11 mouse cellular contexts compared by ENCODE assay signal in genomic region chr17:46702100-46702499, GRCm38 (mm10). TPM values are rescaled to one million over a fixed set of nuclear protein-coding genes. Genes with fewer than 3 reads are reported as not detected.
DNase-seq lines count a peak whose midpoint lies in the region; ATAC-seq and TF ChIP-seq lines count a peak whose summit lies in the region.
"Had no signal": no experiment of that assay in that cellular context is flagged by ENCODE, and none has a peak within 500 bp of the region (broad histone marks: within the 10 kb centered on the region; RNA-seq: fewer than 3 reads in every experiment).

No protein-coding gene starts in this region.

- no peak overlapping the region for H3ac ChIP-seq in myocyte (ENCODE audit: control insufficient read depth, insufficient read length)

- H3K27me3 ChIP-seq in heart, embryonic 12.5 days (replicated peaks), result no peaks in the 10 kb centered on the region
- no peaks in the 10 kb centered on the region for H3K27me3 ChIP-seq in midbrain, embryonic 10.5 days (ENCODE audit: low read depth, poor library complexity, severe bottlenecking)
- H3K27me3 ChIP-seq in midbrain, embryonic 15.5 days (replicated peaks), result no peaks in the 10 kb centered on the region
- no peaks in the 10 kb centered on the region for H3K27me3 ChIP-seq in hindbrain, embryonic 13.5 days
- H3K27me3 ChIP-seq in myocyte (ENCODE audit: control insufficient read depth, insufficient read depth, insufficient read length), result no peaks in the 10 kb centered on the region

- DNase-seq in heart, adult 18-20 months, result no peak
- no peak for DNase-seq in midbrain, embryonic 10.5 days (ENCODE audit: low spot score)
- no peak for DNase-seq in lung, postnatal 14 days
- no peak for DNase-seq in spleen, adult 18-20 months
- DNase-seq: kidney, postnatal 10 days; lung, embryonic 14.5 days had no signal

- H3K4me1 ChIP-seq in heart, embryonic 12.5 days (replicated peaks), result peaks cover 41% of the 10 kb centered on the region
- H3K4me1 ChIP-seq in midbrain, embryonic 10.5 days, result peaks cover 51% of the 10 kb centered on the region
- H3K4me1 ChIP-seq in midbrain, embryonic 15.5 days, result peaks cover 42% of the 10 kb centered on the region
- H3K4me1 ChIP-seq in hindbrain, embryonic 13.5 days (replicated peaks), result peaks cover 50% of the 10 kb centered on the region

- H3K4me3 ChIP-seq in heart, embryonic 12.5 days, result no peak overlapping the region
- H3K4me3 ChIP-seq in midbrain, embryonic 10.5 days, result peak overlapping the region; percentile 94; the same call in 1 of the 2 replicates
- H3K4me3 ChIP-seq in midbrain, embryonic 15.5 days, result no peak overlapping the region
- H3K4me3 ChIP-seq in hindbrain, embryonic 13.5 days, result no peak overlapping the region
- no peak overlapping the region for H3K4me3 ChIP-seq in myocyte

- ATAC-seq in heart, embryonic 12.5 days (ENCODE audit: insufficient number of reproducible peaks, low FRiP score), result no peak
- no peak for ATAC-seq in midbrain, embryonic 15.5 days (replicated peaks)
- ATAC-seq in hindbrain, embryonic 13.5 days (ENCODE audit: low FRiP score), result no peak

- H3K4me2 ChIP-seq in heart, embryonic 12.5 days, result no peak overlapping the region
- no peak overlapping the region for H3K4me2 ChIP-seq in midbrain, embryonic 15.5 days
- H3K4me2 ChIP-seq in hindbrain, embryonic 13.5 days, result peak overlapping the region; percentile 66; the same call in 1 of the 2 replicates
- peak overlapping the region; percentile 90 for H3K4me2 ChIP-seq in myocyte (ENCODE audit: low read depth)

- peaks cover 22% of the 10 kb centered on the region for H3K36me3 ChIP-seq in heart, embryonic 12.5 days
- peaks cover 51% of the 10 kb centered on the region for H3K36me3 ChIP-seq in midbrain, embryonic 10.5 days
- peaks cover 5% of the 10 kb centered on the region; the same call in 1 of the 2 replicates for H3K36me3 ChIP-seq in midbrain, embryonic 15.5 days (replicated peaks)
- H3K36me3 ChIP-seq in hindbrain, embryonic 13.5 days, result peaks cover 21% of the 10 kb centered on the region
- no peaks in the 10 kb centered on the region for H3K36me3 ChIP-seq in myocyte (ENCODE audit: control insufficient read depth, insufficient read depth)

- H3K9ac ChIP-seq in heart, embryonic 12.5 days, result peak overlapping the region; percentile 11; the same call in 1 of the 2 replicates
- no peak overlapping the region for H3K9ac ChIP-seq in midbrain, embryonic 15.5 days
- peak overlapping the region; percentile 61 for H3K9ac ChIP-seq in hindbrain, embryonic 13.5 days

- no peaks in the 10 kb centered on the region for H3K9me3 ChIP-seq in heart, embryonic 12.5 days (replicated peaks)
- H3K9me3 ChIP-seq in midbrain, embryonic 10.5 days (replicated peaks), result no peaks in the 10 kb centered on the region
- H3K9me3 ChIP-seq in midbrain, embryonic 15.5 days, result no peaks in the 10 kb centered on the region
- no peaks in the 10 kb centered on the region for H3K9me3 ChIP-seq in hindbrain, embryonic 13.5 days

- WGBS in heart, embryonic 12.5 days, result 81% methylated on average over 12 of the region's 12 CpGs
- WGBS in midbrain, embryonic 10.5 days, result 91% methylated on average over 12 of the region's 12 CpGs
- WGBS in midbrain, embryonic 15.5 days, result 88% methylated on average over 12 of the region's 12 CpGs
- WGBS in hindbrain, embryonic 13.5 days, result 90% methylated on average over 12 of the region's 12 CpGs

- H3K79me2 ChIP-seq in myocyte (ENCODE audit: control insufficient read depth, insufficient read depth), result peaks cover 46% of the 10 kb centered on the region

- H3K27ac ChIP-seq in heart, embryonic 12.5 days (ENCODE audit: poor library complexity, severe bottlenecking), result no peak overlapping the region
- 0 out of 2 replicates have a peak overlapping the region, but pooled peaks have one; percentile 23 for H3K27ac ChIP-seq in midbrain, embryonic 10.5 days (replicated peaks)
- no peak overlapping the region for H3K27ac ChIP-seq in midbrain, embryonic 15.5 days
- H3K27ac ChIP-seq in hindbrain, embryonic 13.5 days, result no peak overlapping the region

- no peak for TF ChIP-seq POLR2A in myocyte (IDR thresholded peaks at IDR 0.05; ENCODE audit: insufficient read length, low read depth)

TF ChIP-seq in myocyte, 11 proteins besides CTCF, POLR2A, EP300 and RAD21:
- TF ChIP-seq MYOD1 (IDR thresholded peaks at IDR 0.05; ENCODE audit: control insufficient read depth in 1 of 3, insufficient read length in 2 of 3, low read depth in 2 of 3), result peak in 2 of 3 experiments; percentile 80 to 88
- TF ChIP-seq MYOG (IDR thresholded peaks at IDR 0.05; ENCODE audit: control insufficient read depth in 1 of 3, insufficient read depth in 1 of 3, insufficient read length in 2 of 3, low read depth in 2 of 3), result peak in 2 of 3 experiments; percentile 76 to 89
- no peak for TF ChIP-seq SRF (IDR thresholded peaks at IDR 0.05; ENCODE audit: control insufficient read depth, insufficient read length, low read depth)
- no peak for TF ChIP-seq TCF3 (IDR thresholded peaks at IDR 0.05; ENCODE audit: insufficient read length, low read depth)
- TF ChIP-seq E2F4 (IDR thresholded peaks at IDR 0.05; ENCODE audit: insufficient read depth), result no peak
- no peak for TF ChIP-seq TCF12 (IDR thresholded peaks at IDR 0.05; ENCODE audit: insufficient read depth, poor library complexity, severe bottlenecking)
- TF ChIP-seq CEBPB (IDR thresholded peaks at IDR 0.05; ENCODE audit: insufficient read depth, poor library complexity, severe bottlenecking), result no peak
TF ChIP-seq in myocyte: peak in this region for 2.

RNA-seq across cellular contexts. Expression of gene Ppp2r5d, which starts 2.8 kb away (rescaled TPM):
- 62.8 TPM in 2 replicates for polyA plus RNA-seq in heart, embryonic 12.5 days (2016; fragmentation: Nextera tagmentation; extraction: Ambion mirVana)
- total RNA-seq in heart, adult 18-20 months (2021), result 10 to 100 TPM; 29.0 to 30.0 TPM
- 140 and 146 TPM in 2 replicates for polyA plus RNA-seq in midbrain, embryonic 10.5 days (2016; fragmentation: Nextera tagmentation; extraction: Ambion mirVana)
- polyA plus RNA-seq in midbrain, embryonic 15.5 days (2015; fragmentation: Nextera tagmentation; extraction: Ambion mirVana), result 103 and 112 TPM in 2 replicates
- polyA plus RNA-seq in hindbrain, embryonic 13.5 days (2015; fragmentation: Nextera tagmentation; extraction: Ambion mirVana), result 78.2 and 79.7 TPM in 2 replicates
- polyA plus RNA-seq in myocyte (2012; fragmentation: generic; extraction: Trizol), result 79.6 TPM

RNA-seq across cellular contexts. Expression of gene Pex6, which starts 9.2 kb away (rescaled TPM):
- polyA plus RNA-seq in heart, embryonic 12.5 days (2016; fragmentation: Nextera tagmentation; extraction: Ambion mirVana), result 16.9 and 17.0 TPM in 2 replicates
- total RNA-seq in heart, adult 18-20 months (2021), result 10 to 100 TPM; 36.1 to 39.2 TPM
- 20.5 and 20.8 TPM in 2 replicates for polyA plus RNA-seq in midbrain, embryonic 10.5 days (2016; fragmentation: Nextera tagmentation; extraction: Ambion mirVana)
- polyA plus RNA-seq in midbrain, embryonic 15.5 days (2015; fragmentation: Nextera tagmentation; extraction: Ambion mirVana), result 28.2 and 31.9 TPM in 2 replicates
- 24.4 and 24.7 TPM in 2 replicates for polyA plus RNA-seq in hindbrain, embryonic 13.5 days (2015; fragmentation: Nextera tagmentation; extraction: Ambion mirVana)
- polyA plus RNA-seq in myocyte (2012; fragmentation: generic; extraction: Trizol), result 29.6 TPM

RNA-seq across cellular contexts. Expression of gene Klhdc3, which starts 21.4 kb away (rescaled TPM):
- polyA plus RNA-seq in heart, embryonic 12.5 days (2016; fragmentation: Nextera tagmentation; extraction: Ambion mirVana), result 149 and 155 TPM in 2 replicates
- 10 to 100 TPM; 53.5 to 60.2 TPM for total RNA-seq in heart, adult 18-20 months (2021)
- polyA plus RNA-seq in midbrain, embryonic 10.5 days (2016; fragmentation: Nextera tagmentation; extraction: Ambion mirVana), result 126 and 128 TPM in 2 replicates
- polyA plus RNA-seq in midbrain, embryonic 15.5 days (2015; fragmentation: Nextera tagmentation; extraction: Ambion mirVana), result 172 and 180 TPM in 2 replicates
- 162 and 164 TPM in 2 replicates for polyA plus RNA-seq in hindbrain, embryonic 13.5 days (2015; fragmentation: Nextera tagmentation; extraction: Ambion mirVana)
- 128 TPM for polyA plus RNA-seq in myocyte (2012; fragmentation: generic; extraction: Trizol)

RNA-seq across cellular contexts. Expression of gene Mea1, which starts 23.5 kb away (rescaled TPM):
- polyA plus RNA-seq in heart, embryonic 12.5 days (2016; fragmentation: Nextera tagmentation; extraction: Ambion mirVana), result 116 and 123 TPM in 2 replicates
- 10 to 100 TPM; 52.0 to 52.2 TPM for total RNA-seq in heart, adult 18-20 months (2021)
- 178 and 180 TPM in 2 replicates for polyA plus RNA-seq in midbrain, embryonic 10.5 days (2016; fragmentation: Nextera tagmentation; extraction: Ambion mirVana)
- polyA plus RNA-seq in midbrain, embryonic 15.5 days (2015; fragmentation: Nextera tagmentation; extraction: Ambion mirVana), result 277 and 304 TPM in 2 replicates
- 257 and 261 TPM in 2 replicates for polyA plus RNA-seq in hindbrain, embryonic 13.5 days (2015; fragmentation: Nextera tagmentation; extraction: Ambion mirVana)
- 145 TPM for polyA plus RNA-seq in myocyte (2012; fragmentation: generic; extraction: Trizol)

RNA-seq across cellular contexts. Expression of gene Gnmt, which starts 26.9 kb away (rescaled TPM):
- 0.38 and 0.90 TPM in 2 replicates for polyA plus RNA-seq in heart, embryonic 12.5 days (2016; fragmentation: Nextera tagmentation; extraction: Ambion mirVana)
- total RNA-seq in heart, adult 18-20 months (2021), result 1 to 10 TPM; 3.7 to 4.1 TPM
- 0.35 and 0.62 TPM in 2 replicates for polyA plus RNA-seq in midbrain, embryonic 10.5 days (2016; fragmentation: Nextera tagmentation; extraction: Ambion mirVana)
- 0.65 and 1.3 TPM in 2 replicates for polyA plus RNA-seq in midbrain, embryonic 15.5 days (2015; fragmentation: Nextera tagmentation; extraction: Ambion mirVana)
- 0.90 and 1.5 TPM in 2 replicates for polyA plus RNA-seq in hindbrain, embryonic 13.5 days (2015; fragmentation: Nextera tagmentation; extraction: Ambion mirVana)
- 0.11 TPM for polyA plus RNA-seq in myocyte (2012; fragmentation: generic; extraction: Trizol)
- total RNA-seq: common myeloid progenitor, adult 5-6 weeks had no signal

Comparison
In these comparisons a context has a peak if more than half of its experiments do, and no peak if none do; other contexts are left out.
1. H3K4me2 ChIP-seq: peak in hindbrain, embryonic 13.5 days (single experiment) and myocyte (single experiment); none in heart, embryonic 12.5 days (single experiment) and midbrain, embryonic 15.5 days (single experiment).